Mouse (Mus musculus) heart, embryonic 15.5 days (tissue): Measurements from ENCODE around the gene Atp8a2. TPM values are rescaled to one million over a fixed set of nuclear protein-coding genes. Genes with fewer than 3 reads are reported as not detected.

Source experiments
- ATAC-seq: fragments of 200-750 bp; cut with Nextera tagmentation; replicated peaks from 2 replicates; pipeline ENCODE4 v1.8.0; 2017; ENCODE audit warnings: low read depth, moderate TSS enrichment; ENCODE audit not compliant: insufficient number of reproducible peaks, insufficient read depth, low FRiP score
- H3K27ac ChIP-seq: fragments of 300-500 bp; sonication (generic); 2 replicates; pipeline ENCODE4 v1.5.1; 2015; ENCODE audit warnings: mild to moderate bottlenecking, inconsistent platforms
- H3K27me3 ChIP-seq: fragments of 300-500 bp; sonication (generic); 2 replicates; pipeline ENCODE4 v1.6.1; 2015; ENCODE audit warnings: inconsistent platforms
- H3K36me3 ChIP-seq: fragments of 300-500 bp; sonication (generic); 2 replicates; pipeline ENCODE4 v1.6.1; 2015; ENCODE audit warnings: mild to moderate bottlenecking, inconsistent platforms
- H3K4me1 ChIP-seq: fragments of 300-500 bp; sonication (generic); replicated peaks from 2 replicates; pipeline ENCODE4 v1.6.1; 2015; ENCODE audit warnings: inconsistent platforms
- H3K4me2 ChIP-seq: fragments of 300-500 bp; sonication (generic); 2 replicates; pipeline ENCODE4 v1.6.1; 2015; ENCODE audit warnings: inconsistent platforms, mild to moderate bottlenecking, moderate library complexity
- H3K4me3 ChIP-seq: fragments of 300-500 bp; sonication (generic); 2 replicates; pipeline ENCODE4 v1.5.1; 2015; ENCODE audit warnings: mild to moderate bottlenecking, inconsistent platforms
- H3K9ac ChIP-seq: fragments of 300-500 bp; sonication (generic); 2 replicates; pipeline ENCODE4 v1.6.1; 2015; ENCODE audit warnings: mild to moderate bottlenecking, inconsistent platforms
- H3K9me3 ChIP-seq: fragments of 300-500 bp; sonication (generic); replicated peaks from 2 replicates; pipeline ENCODE4 v1.6.1; 2016; ENCODE audit warnings: inconsistent platforms
- WGBS: fragments of 180-500 bp; shearing (Covaris S2); methylation state at CpG from one replicate; pipeline ENCODE4 v1.1.7; 2015; ENCODE audit warnings: mixed read lengths; 5-methylcytosine and 5-hydroxymethylcytosine counted together
- polyA plus RNA-seq: library from polyadenylated mRNA; unstranded; fragments of >200 nt; fragmentation: Nextera tagmentation; extraction: Ambion mirVana; gene quantifications from 2 replicates; pipeline ENCODE4 v1.2.1, GENCODE M21; 2015

Gene Atp8a2
- polyA plus RNA-seq, 1 experiment from 2014 or later: 6.1 TPM

DNA sequence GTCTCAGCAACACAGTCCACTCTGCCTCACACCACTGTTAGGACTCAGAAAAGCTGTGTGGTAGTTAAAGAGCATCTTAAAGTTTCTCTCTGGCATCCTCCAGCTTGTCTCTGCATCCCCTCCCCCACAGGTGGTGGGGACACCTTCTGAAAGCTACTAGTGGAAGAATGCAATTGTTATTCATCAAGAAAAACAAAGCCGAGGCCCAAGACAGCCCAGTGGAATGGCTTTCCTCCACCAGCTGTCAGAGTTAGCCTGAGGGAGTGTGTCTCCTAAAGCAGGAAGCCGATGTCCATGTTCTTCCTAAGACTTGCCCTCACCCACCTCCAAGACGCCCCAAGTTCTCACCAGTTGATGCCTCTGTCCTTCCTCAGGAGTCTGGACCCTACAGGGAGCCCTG is 48.1 kb downstream of the Atp8a2 start:
- H3K4me1 ChIP-seq: no peaks in the 10 kb centered on the region
- H3K9ac ChIP-seq: no peak overlapping the region
- no peak overlapping the region for H3K4me2 ChIP-seq
- H3K36me3 ChIP-seq: no peaks in the 10 kb centered on the region
- H3K27me3 ChIP-seq: no peaks in the 10 kb centered on the region
- H3K27ac ChIP-seq: no peak overlapping the region
- no peaks in the 10 kb centered on the region for H3K9me3 ChIP-seq
- ATAC-seq: no peak
- H3K4me3 ChIP-seq: no peak overlapping the region
- 34% methylated on average over 3 of the region's 3 CpGs for WGBS

DNA sequence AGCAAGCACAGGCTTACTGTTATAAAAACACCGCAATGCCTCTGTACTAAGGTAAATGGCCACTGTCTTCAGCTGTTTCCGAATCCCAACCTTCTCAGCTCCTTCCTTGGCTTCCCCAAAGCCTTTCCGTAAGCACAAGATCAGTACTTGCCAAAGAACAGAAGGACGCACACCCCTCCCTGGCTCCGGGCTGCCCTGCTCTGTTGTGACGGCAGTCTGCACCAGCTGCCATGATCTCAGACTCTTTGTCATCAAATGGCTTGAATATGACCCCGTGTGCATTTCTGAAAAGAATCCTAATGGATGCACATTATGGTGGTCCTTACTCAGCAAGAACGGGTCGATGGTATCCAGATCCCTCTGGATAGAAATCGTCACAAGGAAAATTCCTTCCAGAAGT is 53.7 kb downstream of the Atp8a2 start:
- H3K4me2 ChIP-seq: no peak overlapping the region
- no peak overlapping the region for H3K4me3 ChIP-seq
- H3K27me3 ChIP-seq: no peaks in the 10 kb centered on the region
- 76% methylated on average over 10 of the region's 10 CpGs for WGBS
- no peak overlapping the region for H3K9ac ChIP-seq
- no peaks in the 10 kb centered on the region for H3K4me1 ChIP-seq
- no peak for ATAC-seq
- no peaks in the 10 kb centered on the region for H3K36me3 ChIP-seq
- no peaks in the 10 kb centered on the region for H3K9me3 ChIP-seq
- H3K27ac ChIP-seq: no peak overlapping the region

- Histone ChIP-seq H3K9me3 (no peaks in the 10 kb centered on the region), H3K4me1 (no peaks in the 10 kb centered on the region), H3K4me2 (no peak overlapping the region), H3K27me3 (no peaks in the 10 kb centered on the region), H3K27ac (no peak overlapping the region), H3K4me3 (no peak overlapping the region), H3K36me3 (no peaks in the 10 kb centered on the region), H3K9ac (no peak overlapping the region)
- no peak for ATAC-seq
- WGBS: 91% methylated on average over 4 of the region's 4 CpGs
Measured at GRCm38 (mm10) chr14:60138339-60138738, 58.6 kb downstream of the Atp8a2 start.

DNA sequence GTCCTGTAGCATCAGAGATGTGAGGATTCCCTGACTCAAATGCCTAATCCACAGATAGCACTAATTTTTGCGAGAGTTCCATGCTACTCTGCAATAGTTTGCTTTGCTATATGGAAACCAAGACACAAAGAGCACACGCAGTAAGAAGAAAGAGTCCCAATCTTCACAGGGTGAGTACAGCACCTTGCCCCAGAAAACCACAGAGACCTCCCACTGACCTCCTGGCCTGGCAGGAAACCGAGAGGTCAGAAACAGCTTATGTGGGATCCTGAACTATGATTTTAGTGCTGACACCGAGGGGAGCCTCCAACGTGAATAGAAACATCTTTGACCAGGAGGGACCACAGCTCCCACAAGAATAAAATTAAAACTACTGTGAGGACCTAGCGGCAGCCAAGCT is 59.2 kb downstream of the Atp8a2 start:
- H3K27me3 ChIP-seq: no peaks in the 10 kb centered on the region
- H3K9me3 ChIP-seq: no peaks in the 10 kb centered on the region
- no peaks in the 10 kb centered on the region for H3K36me3 ChIP-seq
- H3K27ac ChIP-seq: no peak overlapping the region
- 73% methylated on average over 6 of the region's 6 CpGs for WGBS
- H3K4me2 ChIP-seq: no peak overlapping the region
- H3K4me1 ChIP-seq: no peaks in the 10 kb centered on the region
- ATAC-seq: no peak
- no peak overlapping the region for H3K9ac ChIP-seq
- no peak overlapping the region for H3K4me3 ChIP-seq

GRCm38 (mm10) chr14:60135801-60136200 is 61.2 kb downstream of the Atp8a2 start:
- Histone ChIP-seq H3K27ac (no peak overlapping the region), H3K27me3 (no peaks in the 10 kb centered on the region), H3K4me3 (no peak overlapping the region), H3K4me2 (no peak overlapping the region), H3K9ac (no peak overlapping the region), H3K9me3 (no peaks in the 10 kb centered on the region), H3K36me3 (no peaks in the 10 kb centered on the region), H3K4me1 (0 out of 2 replicates have a peak, but pooled peaks cover 1% of the 10 kb centered on the region)
- 79% methylated on average over 4 of the region's 4 CpGs for WGBS
- no peak for ATAC-seq

- Histone ChIP-seq H3K27me3 (no peaks in the 10 kb centered on the region), H3K4me2 (no peak overlapping the region), H3K9ac (no peak overlapping the region), H3K4me3 (no peak overlapping the region), H3K27ac (no peak overlapping the region), H3K9me3 (no peaks in the 10 kb centered on the region), H3K4me1 (peaks cover 8% of the 10 kb centered on the region; the same call in 1 of the 2 replicates), H3K36me3 (no peaks in the 10 kb centered on the region)
- no peak for ATAC-seq
- WGBS: 87% methylated on average over 9 of the region's 9 CpGs
Measured at GRCm38 (mm10) chr14:60134720-60135119, 62.3 kb downstream of the Atp8a2 start.

DNA sequence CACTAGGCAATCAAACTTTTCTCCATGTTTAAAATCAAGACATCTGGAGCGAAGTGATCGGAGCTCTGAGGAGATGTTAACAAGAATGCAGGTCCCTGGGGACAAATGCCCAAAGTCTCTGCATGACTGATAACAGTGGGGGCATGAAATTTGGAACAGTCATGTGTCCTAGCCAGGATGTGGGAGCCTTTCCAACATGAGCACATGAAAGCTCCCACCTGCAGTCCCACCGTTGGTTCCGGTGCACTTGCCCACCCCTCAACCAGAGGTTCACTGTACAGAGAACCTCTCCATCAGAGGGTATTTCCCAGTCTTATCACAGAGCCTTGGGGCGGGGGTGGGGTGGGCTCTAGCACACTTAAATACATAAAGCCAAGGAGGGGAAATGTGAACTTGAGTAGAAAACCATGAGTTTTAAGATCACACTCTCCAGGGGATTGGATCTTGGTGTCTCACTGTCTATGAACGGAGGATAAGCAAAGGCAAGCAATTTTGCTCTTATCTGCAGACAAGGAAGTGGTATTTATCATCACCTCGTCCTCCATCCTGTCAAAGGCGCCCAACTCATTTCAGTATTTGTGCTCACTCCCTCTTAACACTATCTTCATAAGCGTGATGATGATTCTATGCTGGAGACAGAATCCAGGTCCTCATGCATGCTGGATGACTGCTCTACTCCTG is 65.6 kb downstream of the Atp8a2 start:
- WGBS: 62% methylated on average over 9 of the region's 9 CpGs
- no peak overlapping the region for H3K27ac ChIP-seq
- no peak for ATAC-seq

DNA sequence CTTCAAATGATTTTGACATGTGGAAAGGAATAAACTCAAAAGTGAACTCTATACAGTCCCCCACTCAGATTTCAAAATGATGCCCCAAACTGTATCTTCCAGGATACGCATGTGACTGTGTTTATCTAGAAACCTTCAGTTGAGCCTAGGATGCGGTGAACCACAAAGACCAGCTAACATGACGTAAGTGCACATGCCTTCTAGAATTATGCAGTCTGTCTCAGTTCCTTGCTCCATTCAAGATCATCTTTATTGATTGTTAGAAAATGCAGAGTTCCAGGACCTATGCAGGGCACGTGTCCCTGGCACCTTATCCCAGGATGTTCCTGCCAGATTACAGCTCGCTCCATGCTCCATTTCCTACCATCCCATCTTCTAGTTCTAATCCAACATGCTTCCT is 67.4 kb downstream of the Atp8a2 start:
- Histone ChIP-seq H3K9me3 (no peaks in the 10 kb centered on the region), H3K4me1 (peaks cover 19% of the 10 kb centered on the region), H3K36me3 (no peaks in the 10 kb centered on the region), H3K4me2 (no peak overlapping the region), H3K27me3 (no peaks in the 10 kb centered on the region), H3K9ac (no peak overlapping the region), H3K27ac (no peak overlapping the region), H3K4me3 (no peak overlapping the region)
- WGBS: 82% methylated on average over 5 of the region's 5 CpGs
- no peak for ATAC-seq

More for the DNA sequence above, 65.6 kb downstream of the Atp8a2 start:
- no peak overlapping the region for H3K9ac ChIP-seq
- no peak overlapping the region for H3K4me2 ChIP-seq
- H3K4me1 ChIP-seq: peaks cover 8% of the 10 kb centered on the region; the same call in 1 of the 2 replicates
- H3K4me3 ChIP-seq: no peak overlapping the region
- H3K36me3 ChIP-seq: no peaks in the 10 kb centered on the region
- H3K9me3 ChIP-seq: no peaks in the 10 kb centered on the region
- no peaks in the 10 kb centered on the region for H3K27me3 ChIP-seq

GRCm38 (mm10) chr14:60125202-60125601 is 71.8 kb downstream of the Atp8a2 start:
- no peaks in the 10 kb centered on the region for H3K9me3 ChIP-seq
- H3K4me2 ChIP-seq: 0 out of 2 replicates have a peak overlapping the region, but pooled peaks have one; percentile 18
- H3K27me3 ChIP-seq: no peaks in the 10 kb centered on the region
- no peaks in the 10 kb centered on the region for H3K36me3 ChIP-seq
- ATAC-seq: no peak
- peaks cover 13% of the 10 kb centered on the region for H3K4me1 ChIP-seq
- 46% methylated on average over 9 of the region's 9 CpGs for WGBS
- 0 out of 2 replicates have a peak overlapping the region, but pooled peaks have one; percentile 36 for H3K27ac ChIP-seq
- no peak overlapping the region for H3K4me3 ChIP-seq
- no peak overlapping the region for H3K9ac ChIP-seq

- ATAC-seq: no peak
- Histone ChIP-seq H3K36me3 (no peaks in the 10 kb centered on the region), H3K4me2 (no peak overlapping the region), H3K4me3 (no peak overlapping the region), H3K27me3 (no peaks in the 10 kb centered on the region), H3K4me1 (peaks cover 11% of the 10 kb centered on the region; the same call in 1 of the 2 replicates), H3K9ac (no peak overlapping the region), H3K9me3 (no peaks in the 10 kb centered on the region), H3K27ac (no peak overlapping the region)
- WGBS: 62% methylated on average over 10 of the region's 10 CpGs
Measured at GRCm38 (mm10) chr14:60121572-60121971, 75.4 kb downstream of the Atp8a2 start.

DNA sequence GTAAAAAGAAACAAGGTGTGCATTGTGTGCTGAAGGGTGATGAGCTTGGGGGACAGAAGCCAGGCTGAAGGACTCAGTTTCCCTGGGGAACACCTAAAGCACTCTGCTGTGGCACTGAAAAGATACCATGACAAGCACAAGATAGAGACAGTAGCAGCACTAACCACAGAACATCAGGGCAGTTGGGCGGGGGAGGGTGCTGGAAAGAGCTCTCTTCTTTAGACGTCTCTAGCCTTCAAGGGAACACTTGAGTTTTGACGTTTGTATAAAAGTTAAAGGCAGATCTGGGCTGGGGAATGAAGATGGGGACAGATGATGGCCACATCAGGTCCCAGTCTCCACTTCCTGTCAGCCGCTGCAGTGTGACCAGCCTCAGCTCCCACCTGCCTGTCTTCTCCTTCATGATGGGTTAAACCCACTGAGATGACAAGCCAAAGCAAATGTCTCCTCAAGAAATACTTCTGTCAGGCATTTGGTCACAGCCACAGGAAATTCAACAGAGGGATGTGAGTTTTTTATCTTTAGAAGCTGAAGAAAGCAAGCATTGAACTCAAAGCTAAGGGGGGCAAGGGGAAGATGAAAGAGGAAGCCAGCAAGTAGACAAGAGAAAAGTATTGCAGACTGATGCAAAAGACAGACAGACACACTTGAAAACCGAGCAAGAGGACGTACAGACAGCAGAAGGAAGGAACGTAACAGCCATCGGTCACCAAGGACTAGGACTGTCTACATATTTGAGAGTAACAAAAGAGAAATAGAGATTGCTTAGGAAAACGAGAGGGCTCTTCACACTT is 79.0 kb downstream of the Atp8a2 start:
- WGBS: 69% methylated on average over 9 of the region's 9 CpGs
- H3K4me3 ChIP-seq: no peak overlapping the region
- no peaks in the 10 kb centered on the region for H3K4me1 ChIP-seq
- H3K27me3 ChIP-seq: no peaks in the 10 kb centered on the region
- H3K9ac ChIP-seq: no peak overlapping the region
- ATAC-seq: no peak
- no peaks in the 10 kb centered on the region for H3K36me3 ChIP-seq
- H3K9me3 ChIP-seq: no peaks in the 10 kb centered on the region
- no peak overlapping the region for H3K27ac ChIP-seq
- no peak overlapping the region for H3K4me2 ChIP-seq
